Mouse (Mus musculus) spleen, adult 2 months (tissue): Measurements from ENCODE around the gene Bend7. TPM values are rescaled to one million over a fixed set of nuclear protein-coding genes. Genes with fewer than 3 reads are reported as not detected.

ENCODE experiments used
- DNase-seq, 2 experiments: peaks; one replicate each; pipeline versions ENCODE4 v3.0.0 to v3.0.0-alpha.2; 2012 to 2021; ENCODE audit warnings: low spot score in 2 of 2, low read depth in 1 of 2
- H3K27ac ChIP-seq: fragments of 200-500 bp; 2 replicates; pipeline ENCODE4 v1.5.1; 2012; ENCODE audit warnings: low read length, inconsistent platforms; ENCODE audit not compliant: insufficient read depth
- H3K27me3 ChIP-seq: fragments of 200-500 bp; 2 replicates; pipeline ENCODE4 v1.6.1; 2012; ENCODE audit warnings: mild to moderate bottlenecking, moderate library complexity, low read length, inconsistent platforms; ENCODE audit not compliant: control insufficient read depth, insufficient read depth
- H3K36me3 ChIP-seq: fragments of 200-500 bp; 2 replicates; pipeline ENCODE4 v1.6.1; 2012; ENCODE audit warnings: mild to moderate bottlenecking, low read length, inconsistent platforms; ENCODE audit not compliant: control insufficient read depth, insufficient read depth
- H3K4me1 ChIP-seq: fragments of 200-500 bp; 2 replicates; pipeline ENCODE4 v1.6.1; 2011; ENCODE audit warnings: inconsistent platforms; ENCODE audit not compliant: control insufficient read depth, insufficient read depth, insufficient read length
- H3K4me3 ChIP-seq: fragments of 200-500 bp; 2 replicates; pipeline ENCODE4 v1.5.1; 2011; ENCODE audit warnings: mild to moderate bottlenecking, inconsistent platforms; ENCODE audit not compliant: insufficient read depth, insufficient read length; ENCODE audit errors: extremely low read depth
- CTCF ChIP-seq: fragments of 200-500 bp; IDR thresholded peaks from 2 replicates; pipeline ENCODE4 v1.5.1; 2011; ENCODE audit warnings: mild to moderate bottlenecking, inconsistent platforms; ENCODE audit not compliant: insufficient read depth, insufficient read length, insufficient replicate concordance; ENCODE audit errors: extremely low read depth
- POLR2A ChIP-seq: fragments of 200-500 bp; IDR thresholded peaks from 2 replicates; pipeline ENCODE4 v1.6.1; 2011; ENCODE audit warnings: low read depth, low read length, inconsistent platforms
- WGBS: fragments of 180-500 bp; shearing (Covaris S2); methylation state at CpG from one replicate; pipeline ENCODE4 v1.1.7; 2018; 5-methylcytosine and 5-hydroxymethylcytosine counted together
- polyA plus RNA-seq: library from polyadenylated mRNA; depleted of rRNA; stranded (reverse); fragments of >200 nt; gene quantifications from 2 replicates; pipeline ENCODE4 v1.2.3, GENCODE M21; 2012

Gene Bend7
- polyA plus RNA-seq, 1 experiment, result 0.21 TPM

- Histone ChIP-seq H3K36me3 (no peaks in the 10 kb centered on the region), H3K27me3 (peaks cover 8% of the 10 kb centered on the region), H3K4me3 (no peak overlapping the region), H3K4me1 (no peaks in the 10 kb centered on the region; the same call in 1 of the 2 replicates), H3K27ac (no peak overlapping the region)
- no peak for DNase-seq
- WGBS, result 11% methylated on average over 48 of the region's 49 CpGs
- no peak for TF ChIP-seq CTCF
- no peak for TF ChIP-seq POLR2A
Measured at GRCm38 (mm10) chr2:4717081-4717768, 406 bp upstream of the Bend7 start.

- WGBS, result 90% methylated on average over 8 of the region's 8 CpGs
- Histone ChIP-seq H3K27ac (no peak overlapping the region), H3K4me3 (no peak overlapping the region), H3K36me3 (no peaks in the 10 kb centered on the region), H3K27me3 (peaks cover 2% of the 10 kb centered on the region; the same call in 1 of the 2 replicates), H3K4me1 (no peaks in the 10 kb centered on the region; the same call in 1 of the 2 replicates)
- DNase-seq, result no peak
- TF ChIP-seq POLR2A, result no peak
- no peak for TF ChIP-seq CTCF
Measured at GRCm38 (mm10) chr2:4723088-4723487, 5.5 kb downstream of the Bend7 start.

GRCm38 (mm10) chr2:4730161-4730560 is 12.5 kb downstream of the Bend7 start:
- Histone ChIP-seq H3K4me3 (no peak overlapping the region), H3K27me3 (no peaks in the 10 kb centered on the region), H3K36me3 (no peaks in the 10 kb centered on the region), H3K27ac (no peak overlapping the region), H3K4me1 (no peaks in the 10 kb centered on the region)
- WGBS, result 51% methylated on average over 4 of the region's 4 CpGs
- TF ChIP-seq CTCF (no peak), POLR2A (no peak)
- peak in 1 of 2 experiments; percentile 0 for DNase-seq

- 83% methylated on average over 1 of the region's 1 CpGs for WGBS
- no peak overlapping the region for H3K4me3 ChIP-seq
- no peak overlapping the region for H3K27ac ChIP-seq
- no peaks in the 10 kb centered on the region for H3K27me3 ChIP-seq
- DNase-seq, result no peak
- TF ChIP-seq POLR2A (no peak), CTCF (no peak)
- no peaks in the 10 kb centered on the region for H3K4me1 ChIP-seq
- H3K36me3 ChIP-seq, result no peaks in the 10 kb centered on the region
Measured at GRCm38 (mm10) chr2:4733971-4734370, 16.3 kb downstream of the Bend7 start.

- WGBS, result 55% methylated on average over 7 of the region's 7 CpGs
- no peak for TF ChIP-seq POLR2A
- TF ChIP-seq CTCF, result no peak
- no peak for DNase-seq
- no peak overlapping the region for H3K4me3 ChIP-seq
- no peaks in the 10 kb centered on the region for H3K36me3 ChIP-seq
- H3K27me3 ChIP-seq, result no peaks in the 10 kb centered on the region
- H3K27ac ChIP-seq, result no peak overlapping the region
- H3K4me1 ChIP-seq, result no peaks in the 10 kb centered on the region
Measured at GRCm38 (mm10) chr2:4736095-4736797, 18.6 kb downstream of the Bend7 start.

GRCm38 (mm10) chr2:4736798-4737155 is 19.1 kb downstream of the Bend7 start:
- Histone ChIP-seq H3K36me3 (no peaks in the 10 kb centered on the region), H3K4me3 (no peak overlapping the region), H3K27me3 (no peaks in the 10 kb centered on the region), H3K27ac (no peak overlapping the region), H3K4me1 (no peaks in the 10 kb centered on the region)
- 91% methylated on average over 4 of the region's 4 CpGs for WGBS
- TF ChIP-seq CTCF, result no peak
- no peak for TF ChIP-seq POLR2A
- no peak for DNase-seq

GRCm38 (mm10) chr2:4751918-4752317 is 34.3 kb downstream of the Bend7 start:
- Histone ChIP-seq H3K4me3 (no peak overlapping the region), H3K27ac (no peak overlapping the region), H3K36me3 (no peaks in the 10 kb centered on the region), H3K27me3 (no peaks in the 10 kb centered on the region), H3K4me1 (no peaks in the 10 kb centered on the region)
- 91% methylated on average over 6 of the region's 6 CpGs for WGBS
- DNase-seq, result no peak
- TF ChIP-seq POLR2A (no peak), CTCF (no peak)
